ENCODE assay signal across 23 mouse cellular contexts in the genomic region with DNA sequence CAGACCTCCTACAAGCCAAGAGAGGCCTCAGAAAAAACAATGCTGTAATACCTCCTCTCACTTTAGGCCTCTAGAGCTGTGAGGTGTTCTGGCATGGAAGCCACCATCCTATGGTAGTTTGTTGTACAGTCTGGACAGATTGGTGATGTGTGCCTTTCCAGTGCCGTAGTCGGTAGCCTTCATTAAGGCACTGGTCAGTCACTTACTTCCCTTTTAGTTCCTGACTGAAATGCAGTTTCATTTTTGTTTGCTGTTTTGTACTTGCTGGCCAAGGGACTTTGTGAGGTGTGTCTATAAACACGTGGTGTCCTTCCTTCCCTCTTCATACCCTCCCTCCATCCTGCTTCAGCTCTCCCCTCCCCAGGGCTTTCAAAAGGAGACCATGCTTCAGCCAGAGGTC. TPM values are rescaled to one million over a fixed set of nuclear protein-coding genes. Genes with fewer than 3 reads are reported as not detected.
A peak's percentile ranks its signal among the peaks of the same experiment; 100 is the strongest.
DNase-seq lines count a peak whose midpoint lies in the region; ATAC-seq and TF ChIP-seq lines count a peak whose summit lies in the region.
"Had no signal": no experiment of that assay in that cellular context is flagged by ENCODE, and none has a peak within 500 bp of the region (broad histone marks: within the 10 kb centered on the region; RNA-seq: fewer than 3 reads in every experiment).

No protein-coding gene starts in this region.

- no peak overlapping the region for H3K4me2 ChIP-seq in kidney, embryonic 14.5 days (replicated peaks; ENCODE audit: low read depth, low read length)
- H3K4me2 ChIP-seq: embryonic facial prominence, embryonic 12.5 days; forebrain, embryonic 15.5 days; heart, embryonic 13.5 days; hindbrain, embryonic 12.5 days had no signal

- TF ChIP-seq EP300 in ES-Bruce4 (IDR thresholded peaks at IDR 0.05; ENCODE audit: insufficient read depth, low read depth, low read length), result no peak

- no peaks in the 10 kb centered on the region for H3K36me3 ChIP-seq in kidney, adult 2 months (ENCODE audit: control insufficient read depth, insufficient read depth, low read length)
- H3K36me3 ChIP-seq in kidney, embryonic 14.5 days (ENCODE audit: control insufficient read depth, insufficient read depth, low read length), result no peaks in the 10 kb centered on the region
- no peaks in the 10 kb centered on the region for H3K36me3 ChIP-seq in ES-Bruce4 (ENCODE audit: control insufficient read depth, insufficient read depth, low read length, poor library complexity, severe bottlenecking)
- H3K36me3 ChIP-seq: embryonic facial prominence, embryonic 12.5 days; forebrain, embryonic 15.5 days; heart, embryonic 13.5 days; hindbrain, embryonic 12.5 days had no signal

- peaks cover 13% of the 10 kb centered on the region; the same call in 1 of the 2 replicates for H3K4me1 ChIP-seq in kidney, adult 2 months (ENCODE audit: control insufficient read depth, insufficient read depth, low read length)
- no peaks in the 10 kb centered on the region for H3K4me1 ChIP-seq in kidney, embryonic 14.5 days (ENCODE audit: control insufficient read depth, insufficient read depth, low read length)
- H3K4me1 ChIP-seq in ES-Bruce4 (ENCODE audit: control insufficient read depth, insufficient read depth, low read length), result peaks cover 4% of the 10 kb centered on the region
- H3K4me1 ChIP-seq: embryonic facial prominence, embryonic 12.5 days; forebrain, embryonic 15.5 days; hindbrain, embryonic 12.5 days had no signal

- ATAC-seq in kidney, embryonic 14.5 days (ENCODE audit: low FRiP score, low TSS enrichment), result no peak
- ATAC-seq in granulocyte monocyte progenitor cell, adult 5-6 weeks (replicated peaks; ENCODE audit: poor library complexity, severe bottlenecking), result peak; percentile 63
- ATAC-seq in monocyte, adult 5-6 weeks (replicated peaks; ENCODE audit: insufficient number of reproducible peaks, low FRiP score, low TSS enrichment, poor library complexity, severe bottlenecking), result peak; percentile 59
- ATAC-seq: CD4-positive, CD25-positive, alpha-beta regulatory T cell, adult 4 months; forebrain, embryonic 15.5 days; hindbrain, embryonic 16.5 days; inflammation-experienced regulatory T-cells, adult 6 months; Patski had no signal

- no peaks in the 10 kb centered on the region for H3K9me3 ChIP-seq in kidney, embryonic 14.5 days (ENCODE audit: control insufficient read depth, low read length)
- no peaks in the 10 kb centered on the region for H3K9me3 ChIP-seq in ES-Bruce4 (replicated peaks; ENCODE audit: control insufficient read depth, insufficient read depth, low read length, poor library complexity, severe bottlenecking)
- H3K9me3 ChIP-seq: embryonic facial prominence, embryonic 12.5 days; forebrain, embryonic 15.5 days; heart, embryonic 13.5 days; hindbrain, embryonic 12.5 days had no signal

- no peak overlapping the region for H3K4me3 ChIP-seq in kidney, adult 2 months (ENCODE audit: insufficient read depth, low read depth, low read length)
- H3K4me3 ChIP-seq in kidney, embryonic 14.5 days (ENCODE audit: low read length), result no peak overlapping the region
- H3K4me3 ChIP-seq in ES-Bruce4 (ENCODE audit: low read depth, low read length), result no peak overlapping the region
- H3K4me3 ChIP-seq in gastrocnemius, adult 2 months, result no peak overlapping the region
- H3K4me3 ChIP-seq: embryonic facial prominence, embryonic 12.5 days; forebrain, embryonic 15.5 days; heart, embryonic 13.5 days; hindbrain, embryonic 12.5 days had no signal

- intact Hi-C loops in gastrocnemius, adult 2 months (cut with DNase I), result no loop called here

- 0 out of 2 replicates have a peak overlapping the region, but pooled peaks have one; percentile 1 for H3K27ac ChIP-seq in kidney, adult 2 months (ENCODE audit: insufficient read depth, low read depth, low read length)
- H3K27ac ChIP-seq in kidney, embryonic 14.5 days (ENCODE audit: low read depth, low read length), result no peak overlapping the region
- peak overlapping the region; percentile 55; the same call in 1 of the 2 replicates for H3K27ac ChIP-seq in ES-Bruce4 (ENCODE audit: insufficient read depth, low read length)
- H3K27ac ChIP-seq in gastrocnemius, adult 2 months, result no peak overlapping the region
- H3K27ac ChIP-seq: embryonic facial prominence, embryonic 12.5 days; forebrain, embryonic 15.5 days; heart, embryonic 13.5 days; hindbrain, embryonic 12.5 days had no signal

- no peaks in the 10 kb centered on the region for H3K27me3 ChIP-seq in kidney, adult 2 months (replicated peaks; ENCODE audit: control insufficient read depth, insufficient read depth, low read length)
- no peaks in the 10 kb centered on the region for H3K27me3 ChIP-seq in kidney, embryonic 14.5 days (ENCODE audit: control insufficient read depth, insufficient read depth, low read length)
- no peaks in the 10 kb centered on the region for H3K27me3 ChIP-seq in ES-Bruce4 (ENCODE audit: control insufficient read depth, insufficient read depth, low read length, poor library complexity, severe bottlenecking)
- H3K27me3 ChIP-seq: embryonic facial prominence, embryonic 12.5 days; forebrain, embryonic 15.5 days; heart, embryonic 13.5 days; hindbrain, embryonic 12.5 days; Patski had no signal

- no peak for TF ChIP-seq CTCF in kidney, adult 2 months (conservative IDR thresholded peaks at IDR 0.05; ENCODE audit: insufficient read depth, insufficient read length, low read depth, low read length)
- TF ChIP-seq CTCF in ES-Bruce4 (IDR thresholded peaks at IDR 0.05; ENCODE audit: low read depth, low read length), result no peak
- no peak for TF ChIP-seq CTCF in gastrocnemius, adult 2 months (IDR thresholded peaks at IDR 0.05)

- no peak for DNase-seq in kidney, adult 2 months
- DNase-seq in T-cell, adult 2 months (ENCODE audit: low spot score), result no peak
- no peak for DNase-seq in gastrocnemius, adult 2 months
- DNase-seq: adrenal gland, adult 2 months; adrenal gland, postnatal 25 days; B cell, adult 2 months; cerebellum, adult 8-10 months; cerebellum, postnatal 14 days; gastrocnemius, postnatal 14 days; heart, adult 11 months; heart, postnatal 4 days had no signal

- H3K9ac ChIP-seq in kidney, embryonic 14.5 days (ENCODE audit: low read depth, low read length), result no peak overlapping the region
- no peak overlapping the region for H3K9ac ChIP-seq in ES-Bruce4 (ENCODE audit: low read depth, poor library complexity, severe bottlenecking)
- H3K9ac ChIP-seq: embryonic facial prominence, embryonic 12.5 days; forebrain, embryonic 15.5 days; heart, embryonic 13.5 days; hindbrain, embryonic 12.5 days had no signal

- no peak for TF ChIP-seq POLR2A in kidney, adult 2 months (IDR thresholded peaks at IDR 0.05; ENCODE audit: low read depth, low read length)
- no peak for TF ChIP-seq POLR2A in ES-Bruce4 (IDR thresholded peaks at IDR 0.05; ENCODE audit: insufficient read depth, low read length)

- 43% methylated on average over 3 of the region's 3 CpGs for WGBS in kidney, adult 2 months
- WGBS in kidney, embryonic 14.5 days, result 66% methylated on average over 3 of the region's 3 CpGs

RNA-seq across cellular contexts. Expression of a gene that starts 24.1 kb away (rescaled TPM):
- polyA plus RNA-seq in kidney, adult 2 months (2012; rRNA removed), result 35.6 and 38.4 TPM in 2 replicates
- 20.1 and 37.6 TPM in 2 replicates for polyA plus RNA-seq in kidney, embryonic 14.5 days (2014; fragmentation: Nextera tagmentation; extraction: Ambion mirVana)
- 23.5 and 27.2 TPM in 2 replicates for polyA plus RNA-seq in ES-Bruce4 (2011; ENCODE audit: insufficient read depth, insufficient read length, low read depth, missing spikeins)
- 6.6 and 10.4 TPM in 2 replicates for total RNA-seq in granulocyte monocyte progenitor cell, adult 5-6 weeks (2014; fragmentation: Nextera tagmentation)
- total RNA-seq in granulocyte monocyte progenitor cell, adult 5-6 weeks (2017), result 13.4 and 14.6 TPM in 2 replicates
- 12.2 to 21.1 TPM (median 19.7 TPM) in 3 replicates for total RNA-seq in monocyte, adult 5-6 weeks (2017)
- 10 to 100 TPM in 1 of 2 experiments, 1 to 10 TPM in 1; 9.8 to 10.3 TPM for total RNA-seq in gastrocnemius, adult 2 months (2021)

Comparison
In these comparisons a context has a peak if more than half of its experiments do, and no peak if none do; other contexts are left out.
1. H3K27ac ChIP-seq: peak in kidney, adult 2 months (single experiment) and ES-Bruce4 (single experiment); none in kidney, embryonic 14.5 days (single experiment) and gastrocnemius, adult 2 months (single experiment).